Mouse (Mus musculus): Measurements from ENCODE around the gene Zmat3. TPM values are rescaled to one million over a fixed set of nuclear protein-coding genes. Genes with fewer than 3 reads are reported as not detected.
A peak's percentile ranks its signal among the peaks of the same experiment; 100 is the strongest.

Zmat3 gene
- total RNA-seq, 2 experiments from 2014 or later: 6.2 to 7.0 TPM

GRCm38 (mm10) chr3:32379891-32380290, 14.1 kb upstream of the Zmat3 start:
- no peak for DNase-seq (ENCODE audit: low spot score)
- intact Hi-C loops (cut with DNase I): no loop called here

- no peak for DNase-seq (ENCODE audit: low spot score)
- intact Hi-C loops (cut with DNase I): no loop called here
Measured at GRCm38 (mm10) chr3:32373236-32373635, 7.4 kb upstream of the Zmat3 start.

DNA sequence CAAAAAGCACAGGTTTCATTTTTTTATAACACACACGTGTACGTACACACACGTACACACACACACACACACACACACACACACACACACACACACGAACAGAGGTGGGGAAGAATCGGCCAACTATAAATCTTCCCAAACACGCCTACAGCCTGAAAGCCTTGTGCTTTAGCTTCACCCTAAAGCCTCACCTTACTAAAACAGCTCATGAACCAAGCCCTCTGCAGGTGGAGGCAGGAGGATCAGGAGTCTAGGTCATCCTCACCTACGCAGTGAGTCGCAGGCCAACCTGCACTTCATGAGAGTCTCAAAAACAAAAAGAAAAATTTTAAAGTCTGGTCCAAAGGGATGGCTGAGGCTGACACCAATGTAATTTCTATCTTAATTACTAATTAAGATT, 6.7 kb upstream of the Zmat3 start:
- DNase-seq (ENCODE audit: low spot score): no peak
- intact Hi-C loops (cut with DNase I): no loop called here

GRCm38 (mm10) chr3:32371957-32372356, 6.1 kb upstream of the Zmat3 start:
- no peak for DNase-seq (ENCODE audit: low spot score)
- intact Hi-C loops (cut with DNase I): no loop called here

DNA sequence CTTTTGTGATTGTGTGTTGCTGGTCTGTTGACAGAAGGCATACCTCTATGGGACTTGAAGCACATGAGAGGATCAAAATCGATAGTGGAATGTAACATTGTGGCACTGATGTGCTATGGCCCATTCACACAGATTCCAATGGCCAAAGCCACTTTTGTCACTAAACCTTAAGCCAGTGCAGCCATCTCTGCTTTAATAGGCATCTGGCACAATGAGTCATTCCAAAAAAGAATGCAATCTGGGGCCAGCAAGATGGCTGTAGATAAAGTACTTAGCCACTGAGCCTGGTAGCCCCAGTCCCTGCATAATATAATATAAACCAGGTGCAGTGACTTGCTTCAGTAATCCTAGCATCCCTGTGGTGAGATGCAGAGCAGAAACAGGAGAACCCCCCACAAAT, 1.7 kb upstream of the Zmat3 start:
- DNase-seq (ENCODE audit: low spot score): no peak
- intact Hi-C loops (cut with DNase I): loop anchor here (2.0 kb wide), 1 partner anchor 29 kb away; the partner anchor contains the start of gene Pik3ca

DNA sequence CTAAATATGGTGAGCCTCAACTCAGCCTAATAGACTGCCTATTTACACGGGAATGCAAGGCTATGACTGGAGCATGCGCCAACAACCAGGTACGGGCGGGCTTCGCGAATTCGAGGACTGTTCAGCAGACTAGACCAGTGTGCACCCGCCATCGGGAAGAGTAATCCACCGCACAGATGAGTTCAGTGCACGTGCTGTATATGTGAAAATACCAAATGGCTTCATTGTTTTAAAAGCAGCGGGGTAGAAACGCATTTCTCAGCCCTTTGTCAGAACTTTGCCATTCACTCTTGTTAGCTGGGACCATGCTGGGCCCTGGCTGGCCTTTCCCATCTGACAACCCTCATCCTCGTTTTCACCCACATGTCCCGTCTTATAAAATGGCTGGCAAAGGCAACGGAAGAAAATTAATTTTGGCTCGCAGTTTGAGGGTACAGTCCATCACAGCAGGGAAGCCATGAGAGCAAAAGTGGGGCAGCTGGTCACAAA, 476 bp upstream of the Zmat3 start:
- intact Hi-C loops (cut with DNase I): loop anchor here (2.0 kb wide), 1 partner anchor 31 kb away; the partner anchor contains the start of gene Pik3ca
- no peak for DNase-seq (ENCODE audit: low spot score)

- intact Hi-C loops (cut with DNase I): no loop called here
- no peak for DNase-seq (ENCODE audit: low spot score)
Measured at GRCm38 (mm10) chr3:32364841-32365545, 821 bp downstream of the Zmat3 start.

GRCm38 (mm10) chr3:32364195-32364594, 1.6 kb downstream of the Zmat3 start:
- DNase-seq (ENCODE audit: low spot score): no peak
- intact Hi-C loops (cut with DNase I): no loop called here

DNA sequence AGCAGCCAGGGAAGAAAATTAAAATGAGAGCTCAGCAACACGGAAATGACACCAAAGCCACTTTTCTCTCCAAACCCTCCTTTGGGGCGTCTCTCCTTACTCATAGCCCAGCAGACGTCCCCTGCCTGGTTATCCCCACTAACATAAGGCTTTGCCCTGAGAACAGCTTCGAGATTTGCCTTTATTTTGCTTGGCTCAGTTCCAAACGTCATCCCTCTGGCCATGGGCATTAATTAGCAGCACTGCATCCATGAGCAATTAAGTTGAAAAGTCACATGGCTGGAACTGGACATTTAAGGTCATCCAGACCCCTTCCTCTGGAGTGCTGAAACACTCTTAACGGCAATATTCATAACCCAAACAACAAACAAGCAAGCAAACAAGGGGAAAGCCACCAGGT, 4.6 kb downstream of the Zmat3 start:
- intact Hi-C loops (cut with DNase I): no loop called here
- DNase-seq (ENCODE audit: low spot score): no peak

DNA sequence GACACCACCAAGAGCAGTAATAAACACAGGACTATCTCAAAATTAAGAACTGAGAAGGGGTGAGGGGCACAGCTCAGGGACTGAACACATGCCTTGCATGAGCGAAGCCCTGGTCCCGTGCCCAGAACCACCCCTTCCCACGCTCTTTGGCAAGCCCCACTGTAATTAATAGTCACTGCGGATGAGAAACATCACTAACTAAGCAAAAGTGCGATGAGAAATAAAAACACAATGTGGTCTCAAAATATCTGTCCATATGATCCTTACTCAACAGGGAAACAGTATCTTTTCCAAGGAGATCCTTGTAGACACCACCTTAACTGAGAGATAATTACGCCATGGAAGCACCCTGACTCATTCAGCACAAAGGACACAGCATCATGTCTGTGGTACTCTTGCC, 17.9 kb downstream of the Zmat3 start:
- intact Hi-C loops (cut with DNase I): no loop called here
- DNase-seq (ENCODE audit: low spot score): no peak

DNA sequence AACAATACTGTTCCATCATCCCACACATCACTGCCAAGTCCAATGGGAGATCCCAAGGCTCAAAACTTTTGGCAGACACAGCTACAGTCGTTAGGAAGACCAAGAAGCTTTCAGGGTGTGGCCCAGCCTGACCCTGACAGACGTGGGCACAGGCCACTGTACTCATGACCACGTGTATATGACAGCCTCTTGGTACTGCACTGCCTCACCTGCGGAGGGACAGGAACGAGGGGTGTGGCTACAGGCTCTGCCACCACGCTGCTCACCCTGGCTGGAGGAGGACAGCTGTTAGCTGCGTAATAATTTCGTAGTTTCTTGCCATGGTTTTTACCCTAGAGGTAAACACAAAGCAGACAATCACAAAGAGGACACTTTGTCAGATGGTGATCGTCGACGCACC, 20.6 kb downstream of the Zmat3 start:
- intact Hi-C loops (cut with DNase I): no loop called here
- no peak for DNase-seq (ENCODE audit: low spot score)

- DNase-seq (ENCODE audit: low spot score): no peak
- intact Hi-C loops (cut with DNase I): no loop called here
Measured at GRCm38 (mm10) chr3:32344825-32345224, 21.0 kb downstream of the Zmat3 start.

GRCm38 (mm10) chr3:32343371-32343770, 22.4 kb downstream of the Zmat3 start:
- intact Hi-C loops (cut with DNase I): no loop called here
- no peak for DNase-seq (ENCODE audit: low spot score)

- DNase-seq (ENCODE audit: low spot score): no peak
- intact Hi-C loops (cut with DNase I): no loop called here
Measured at GRCm38 (mm10) chr3:32341434-32341833, 24.4 kb downstream of the Zmat3 start.

GRCm38 (mm10) chr3:32338231-32338630, 27.6 kb downstream of the Zmat3 start:
- intact Hi-C loops (cut with DNase I): loop anchor here (5.0 kb wide), 1 partner anchor 114 kb away; no protein-coding TSS in a partner anchor
- DNase-seq (ENCODE audit: low spot score): no peak

- no peak for DNase-seq (ENCODE audit: low spot score)
- intact Hi-C loops (cut with DNase I): loop anchor here (5.0 kb wide), 1 partner anchor 115 kb away; no protein-coding TSS in a partner anchor
Measured at GRCm38 (mm10) chr3:32337770-32338169, 28.0 kb downstream of the Zmat3 start.

GRCm38 (mm10) chr3:32334901-32335300, 30.9 kb downstream of the Zmat3 start:
- intact Hi-C loops (cut with DNase I): loop anchor here (5.0 kb wide), 2 partner anchors 117 to 362 kb away; no protein-coding TSS in a partner anchor
- peak; percentile 58 for DNase-seq (ENCODE audit: low spot score)

GRCm38 (mm10) chr3:32333456-32334086, 32.2 kb downstream of the Zmat3 start:
- intact Hi-C loops (cut with DNase I): loop anchor here (1.0 to 5.0 kb wide), 2 partner anchors 175 to 364 kb away; no protein-coding TSS in a partner anchor
- DNase-seq (ENCODE audit: low spot score): peak; percentile 16

DNA sequence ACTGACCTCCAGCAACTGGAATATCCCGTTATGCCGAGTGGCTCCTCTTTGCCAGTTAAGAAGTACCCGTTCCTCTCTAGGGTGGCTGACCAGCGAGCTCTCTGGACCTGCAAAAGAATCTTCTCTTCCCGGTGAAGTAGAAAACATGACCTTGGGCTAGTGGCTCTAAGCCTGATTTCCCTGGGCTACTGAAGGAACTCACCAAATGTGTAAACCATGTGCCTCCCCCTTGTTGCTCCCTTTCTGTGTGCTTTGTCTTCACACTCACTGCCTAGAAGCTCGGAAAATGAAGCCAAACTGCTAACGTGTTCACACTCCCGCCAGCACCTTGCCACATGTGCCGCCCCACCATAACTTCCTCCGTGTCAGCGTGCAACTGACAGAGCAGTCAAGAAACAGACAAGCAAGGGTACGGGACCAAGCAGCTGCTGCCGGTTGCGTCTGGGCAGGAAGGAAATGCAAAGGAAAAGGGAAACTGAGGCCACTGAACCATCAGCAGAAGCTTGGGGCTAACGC, 47.9 kb downstream of the Zmat3 start:
- intact Hi-C loops (cut with DNase I): loop anchor here (2.0 to 10.0 kb wide), 2 partner anchors 527 to 1173 kb away; partner anchors contain the start of gene Cldn11
- no peak for DNase-seq (ENCODE audit: low spot score)

- DNase-seq (ENCODE audit: low spot score): no peak
- intact Hi-C loops (cut with DNase I): loop anchor here (2.0 to 10.0 kb wide), 2 partner anchors 527 to 1173 kb away; partner anchors contain the start of gene Cldn11
Measured at GRCm38 (mm10) chr3:32317165-32317900, 48.5 kb downstream of the Zmat3 start.

Measured in heart, postnatal 25 days (tissue).